Mouse (Mus musculus) thymus, adult 2 months (tissue): ENCODE data around the gene Znrd1as. TPM values are rescaled to one million over a fixed set of nuclear protein-coding genes. Genes with fewer than 3 reads are reported as not detected.

ENCODE experiments used
- DNase-seq: peaks from one replicate; pipeline ENCODE4 v3.0.0; 2021
- H3K27ac ChIP-seq: fragments of 200-500 bp; 2 replicates; pipeline ENCODE4 v1.5.1; 2012; ENCODE audit warnings: low read length, control low read depth; ENCODE audit not compliant: control insufficient read depth, insufficient read depth
- H3K27me3 ChIP-seq: fragments of 200-500 bp; 2 replicates; pipeline ENCODE4 v1.6.1; 2012; ENCODE audit warnings: mild to moderate bottlenecking, low read length, moderate library complexity, mixed read lengths; ENCODE audit not compliant: control insufficient read depth, insufficient read depth
- H3K36me3 ChIP-seq: fragments of 200-500 bp; 2 replicates; pipeline ENCODE4 v1.6.1; 2012; ENCODE audit warnings: mild to moderate bottlenecking, low read length, moderate library complexity; ENCODE audit not compliant: control insufficient read depth, insufficient read depth
- H3K4me1 ChIP-seq: fragments of 200-500 bp; replicated peaks from 2 replicates; pipeline ENCODE4 v1.6.1; 2012; ENCODE audit warnings: low read length; ENCODE audit not compliant: control insufficient read depth, insufficient read depth
- H3K4me3 ChIP-seq: fragments of 200-500 bp; 2 replicates; pipeline ENCODE4 v1.5.1; 2012; ENCODE audit warnings: mild to moderate bottlenecking, low read length, control low read depth, moderate library complexity; ENCODE audit not compliant: control insufficient read depth, insufficient read depth
- CTCF ChIP-seq: fragments of 200-500 bp; IDR thresholded peaks from 2 replicates; pipeline ENCODE4 v1.5.1; 2012; ENCODE audit warnings: mild to moderate bottlenecking, control low read depth, low read length, moderate library complexity, borderline replicate concordance; ENCODE audit not compliant: control insufficient read depth, poor library complexity, insufficient read depth; ENCODE audit errors: extremely low read depth
- POLR2A ChIP-seq: fragments of 200-500 bp; IDR thresholded peaks from 2 replicates; pipeline ENCODE4 v1.6.1; 2012; ENCODE audit warnings: mild to moderate bottlenecking, low read length, control low read depth, moderate library complexity; ENCODE audit not compliant: control insufficient read depth, poor library complexity, insufficient read depth; ENCODE audit errors: extremely low read depth
- WGBS: fragments of 180-500 bp; shearing (Covaris S2); methylation state at CpG from one replicate; pipeline ENCODE4 v1.1.7; 2018; 5-methylcytosine and 5-hydroxymethylcytosine counted together
- polyA plus RNA-seq: library from polyadenylated mRNA; depleted of rRNA; stranded (reverse); fragments of >200 nt; gene quantifications from 2 replicates; pipeline ENCODE4 v1.2.3, GENCODE M21; 2012

The Znrd1as gene
- polyA plus RNA-seq, 1 experiment: 0.85 TPM

GRCm38 (mm10) chr17:36938056-36938455, 20.3 kb upstream of the Znrd1as start:
- WGBS: 83% methylated on average over 2 of the region's 2 CpGs
- no peak for DNase-seq
- Histone ChIP-seq H3K4me3 (no peak overlapping the region), H3K27ac (no peak overlapping the region), H3K36me3 (no peaks in the 10 kb centered on the region), H3K4me1 (peaks cover 10% of the 10 kb centered on the region), H3K27me3 (no peaks in the 10 kb centered on the region; the same call in 1 of the 2 replicates)
- TF ChIP-seq CTCF (no peak), POLR2A (no peak)

GRCm38 (mm10) chr17:36942391-36942790, 16.0 kb upstream of the Znrd1as start:
- WGBS: under 1% methylated on average over 10 of the region's 10 CpGs
- TF ChIP-seq POLR2A: 0 out of 2 replicates have a peak, but pooled peaks have one; percentile 24
- TF ChIP-seq CTCF: no peak
- Histone ChIP-seq H3K36me3 (no peaks in the 10 kb centered on the region), H3K27me3 (peaks cover 7% of the 10 kb centered on the region; the same call in 1 of the 2 replicates), H3K4me3 (peak overlapping the region; percentile 43), H3K27ac (no peak overlapping the region), H3K4me1 (peaks cover 27% of the 10 kb centered on the region)
- DNase-seq: peak; percentile 32

GRCm38 (mm10) chr17:36942791-36943471, 15.5 kb upstream of the Znrd1as start, which contains the start of gene Rnf39:
Gene Rnf39 (plus strand): TSS chr17:36942918.
- Histone ChIP-seq H3K27ac (no peak within 1 kb of the TSS), H3K36me3 (no peaks in the 10 kb centered on the region), H3K27me3 (peaks cover 8% of the 10 kb centered on the region; the same call in 1 of the 2 replicates), H3K4me3 (peak within 1 kb of the TSS; percentile 43), H3K4me1 (peaks cover 28% of the 10 kb centered on the region)
- TF ChIP-seq POLR2A (no peak), CTCF (no peak)
- 3% methylated on average over 59 of the region's 59 CpGs for WGBS
- DNase-seq: peak; percentile 25

GRCm38 (mm10) chr17:36943691-36944090, 14.7 kb upstream of the Znrd1as start:
- Histone ChIP-seq H3K27me3 (peaks cover 8% of the 10 kb centered on the region; the same call in 1 of the 2 replicates), H3K27ac (no peak overlapping the region), H3K36me3 (peaks cover under 1% of the 10 kb centered on the region), H3K4me3 (peak overlapping the region; percentile 17), H3K4me1 (peaks cover 28% of the 10 kb centered on the region)
- WGBS: 14% methylated on average over 5 of the region's 5 CpGs
- no peak for TF ChIP-seq CTCF
- no peak for TF ChIP-seq POLR2A
- DNase-seq: no peak

- peak; percentile 60 for DNase-seq
- 10% methylated on average over 9 of the region's 9 CpGs for WGBS
- H3K27ac ChIP-seq: no peak overlapping the region; the same call in 1 of the 2 replicates
- peaks cover 8% of the 10 kb centered on the region; the same call in 1 of the 2 replicates for H3K27me3 ChIP-seq
- TF ChIP-seq POLR2A (no peak), CTCF (no peak)
- H3K4me3 ChIP-seq: no peak overlapping the region
- H3K36me3 ChIP-seq: peaks cover 6% of the 10 kb centered on the region
- H3K4me1 ChIP-seq: peaks cover 28% of the 10 kb centered on the region
These were observed 14.1 kb upstream of the Znrd1as start for GRCm38 (mm10) chr17:36944121-36944775.

GRCm38 (mm10) chr17:36947051-36947819, 11.2 kb upstream of the Znrd1as start:
- peak; percentile 34 for DNase-seq
- TF ChIP-seq CTCF: no peak
- TF ChIP-seq POLR2A: no peak
- 3% methylated on average over 62 of the region's 62 CpGs for WGBS
- Histone ChIP-seq H3K27ac (no peak overlapping the region), H3K4me1 (peaks cover 29% of the 10 kb centered on the region), H3K4me3 (peak overlapping the region; percentile 18), H3K36me3 (peaks cover 12% of the 10 kb centered on the region), H3K27me3 (peaks cover 8% of the 10 kb centered on the region; the same call in 1 of the 2 replicates)
